Mouse (Mus musculus) small intestine, adult 2 months (tissue): Measurements from ENCODE around the gene Mrps27.

Source experiments
- CTCF ChIP-seq: fragments of 200-500 bp; IDR thresholded peaks from 2 replicates; pipeline ENCODE4 v1.5.1; 2012; ENCODE audit warnings: low read depth, mild to moderate bottlenecking, control low read depth, inconsistent platforms, low read length, moderate library complexity, mixed read lengths; ENCODE audit not compliant: insufficient replicate concordance, insufficient read length; ENCODE audit errors: extremely low read depth
- POLR2A ChIP-seq: fragments of 200-500 bp; IDR thresholded peaks from 2 replicates; pipeline ENCODE4 v1.6.1; 2012; ENCODE audit warnings: low read depth, mild to moderate bottlenecking, control low read depth, inconsistent platforms, low read length, moderate library complexity

DNA sequence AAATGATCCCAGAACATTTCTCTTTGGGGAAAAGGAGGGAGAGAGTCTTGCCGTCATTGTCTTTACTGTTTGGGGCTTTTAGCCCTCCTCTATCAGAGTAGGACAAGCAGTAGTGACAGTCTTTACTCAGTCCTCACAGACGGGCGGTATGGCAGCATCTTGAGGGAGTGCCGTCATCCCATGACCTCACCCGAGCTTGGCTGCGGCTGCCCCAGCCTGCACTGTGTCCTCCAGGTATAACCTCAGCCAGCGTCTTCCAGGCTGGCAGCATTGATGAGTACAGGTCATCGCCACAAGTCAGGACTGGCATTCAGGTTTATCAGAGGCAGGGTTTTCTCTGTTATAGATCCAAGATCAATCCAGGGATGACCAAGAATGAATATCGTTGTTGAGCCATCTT, 72.0 kb downstream of the Mrps27 start:
- TF ChIP-seq POLR2A (no peak), CTCF (no peak)
